Mouse (Mus musculus): ENCODE measurements around the gene Psg17.

DNA sequence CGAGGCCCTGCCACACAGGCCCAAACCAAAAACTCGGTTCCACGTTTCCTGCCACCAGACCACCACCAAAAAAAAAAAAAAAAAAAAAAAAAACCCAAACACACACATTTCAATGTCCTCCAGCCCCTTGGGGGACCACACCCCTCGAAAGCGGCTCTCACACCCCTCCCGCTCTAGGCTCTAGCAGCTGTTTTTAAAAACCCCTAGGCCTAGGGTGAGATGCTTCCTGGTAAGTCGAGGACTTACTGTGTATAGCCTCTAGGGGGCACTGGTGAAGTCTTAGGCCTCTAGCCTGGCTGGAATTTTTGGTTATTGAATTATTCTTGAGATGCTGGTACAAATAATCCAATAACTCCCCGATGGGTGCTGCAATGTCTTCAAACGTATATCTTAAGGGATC lies 7.2 kb upstream of the Psg17 start:
- no peak for TF ChIP-seq CTCF (IDR thresholded peaks at IDR 0.05; ENCODE audit: extremely low read depth, insufficient read depth, insufficient read length, insufficient replicate concordance)
- TF ChIP-seq POLR2A (IDR thresholded peaks at IDR 0.05; ENCODE audit: low read depth, low read length): no peak
